Mouse (Mus musculus) liver, embryonic 14.5 days (tissue): Measurements from ENCODE around the gene Gbf1. TPM values are rescaled to one million over a fixed set of nuclear protein-coding genes. Genes with fewer than 3 reads are reported as not detected.

Experiments
- ATAC-seq: fragments of 200-750 bp; cut with Nextera tagmentation; 2 replicates; pipeline ENCODE4 v1.8.0; 2017; ENCODE audit warnings: moderate number of reproducible peaks, mild to moderate bottlenecking, moderate library complexity; ENCODE audit not compliant: insufficient read depth
- DNase-seq, 3 experiments: peaks; one replicate each; pipeline ENCODE4 v3.0.0-alpha.2; 2012 to 2013; ENCODE audit warnings: low read depth in 3 of 3, low spot score in 3 of 3
- H3K27ac ChIP-seq: fragments of 300-500 bp; sonication (generic); 2 replicates; pipeline ENCODE4 v1.5.1; 2014; ENCODE audit warnings: moderate library complexity, mild to moderate bottlenecking, control low read depth, inconsistent platforms
- H3K27me3 ChIP-seq: fragments of 300-500 bp; sonication (generic); 2 replicates; pipeline ENCODE4 v1.6.1; 2014; ENCODE audit warnings: mild to moderate bottlenecking, low read length, moderate library complexity; ENCODE audit not compliant: control insufficient read depth, insufficient read depth
- H3K36me3 ChIP-seq: fragments of 300-500 bp; sonication (generic); replicated peaks from 2 replicates; pipeline ENCODE4 v1.6.1; 2014; ENCODE audit warnings: low read depth; ENCODE audit not compliant: control insufficient read depth, insufficient read depth
- H3K4me1 ChIP-seq, 2 experiments: fragments of 200-500 bp in 1 of 2; fragments of 300-500 bp in 1 of 2; sonication (generic) in 1 of 2; replicated peaks; 2 replicates each; pipeline ENCODE4 v1.6.1; 2012 to 2014; ENCODE audit warnings: antibody characterized with exemption in 1 of 2, inconsistent platforms in 1 of 2, low read length in 1 of 2; ENCODE audit not compliant: control insufficient read depth in 2 of 2, insufficient read depth in 2 of 2
- H3K4me2 ChIP-seq: fragments of 300-500 bp; sonication (generic); 2 replicates; pipeline ENCODE4 v1.6.1; 2014; ENCODE audit warnings: low read depth, mild to moderate bottlenecking, control low read depth, moderate library complexity
- H3K4me3 ChIP-seq, 2 experiments: fragments of 200-500 bp in 1 of 2; fragments of 300-500 bp in 1 of 2; sonication (generic) in 1 of 2; 2 replicates each; pipeline ENCODE4 v1.5.1; 2012 to 2014; ENCODE audit warnings: low read depth in 2 of 2, low read length in 2 of 2, mild to moderate bottlenecking in 2 of 2, control low read depth in 1 of 2, inconsistent platforms in 1 of 2, moderate library complexity in 1 of 2; ENCODE audit not compliant: insufficient read depth in 1 of 2
- H3K9ac ChIP-seq: fragments of 300-500 bp; sonication (generic); replicated peaks from 2 replicates; pipeline ENCODE4 v1.6.1; 2014; ENCODE audit warnings: mild to moderate bottlenecking, control low read depth, moderate library complexity
- H3K9me3 ChIP-seq: fragments of 300-500 bp; sonication (generic); 2 replicates; pipeline ENCODE4 v1.6.1; 2016; ENCODE audit warnings: low read length, mixed read lengths; ENCODE audit not compliant: control insufficient read depth
- CTCF ChIP-seq: IDR thresholded peaks from 2 replicates; pipeline ENCODE4 v1.5.1; 2016; ENCODE audit warnings: antibody characterized with exemption, low read depth, control low read depth
- EP300 ChIP-seq: IDR thresholded peaks from 2 replicates; pipeline ENCODE4 v1.6.1; 2016; ENCODE audit warnings: antibody characterized with exemption, low read depth
- WGBS: fragments of 180-500 bp; shearing (Covaris S2); extraction: QIAGEN DNeasy Blood & Tissue Kit; methylation state at CpG from one replicate; pipeline ENCODE4 v1.1.7; 2014; ENCODE audit not compliant: insufficient replicate concordance; 5-methylcytosine and 5-hydroxymethylcytosine counted together
- polyA plus RNA-seq, 2 experiments: library from polyadenylated mRNA; depleted of rRNA in 1 of 2; stranded (reverse) in 1 of 2; unstranded in 1 of 2; fragments of >200 nt; fragmentation: Nextera tagmentation in 1 of 2; extraction: Ambion mirVana in 1 of 2; gene quantifications; 2 replicates each; pipeline versions ENCODE4 v1.2.1 to v1.2.3; 2012 to 2014

The Gbf1 gene
- polyA plus RNA-seq, 2 experiments = 11.2 to 14.6 TPM

DNA sequence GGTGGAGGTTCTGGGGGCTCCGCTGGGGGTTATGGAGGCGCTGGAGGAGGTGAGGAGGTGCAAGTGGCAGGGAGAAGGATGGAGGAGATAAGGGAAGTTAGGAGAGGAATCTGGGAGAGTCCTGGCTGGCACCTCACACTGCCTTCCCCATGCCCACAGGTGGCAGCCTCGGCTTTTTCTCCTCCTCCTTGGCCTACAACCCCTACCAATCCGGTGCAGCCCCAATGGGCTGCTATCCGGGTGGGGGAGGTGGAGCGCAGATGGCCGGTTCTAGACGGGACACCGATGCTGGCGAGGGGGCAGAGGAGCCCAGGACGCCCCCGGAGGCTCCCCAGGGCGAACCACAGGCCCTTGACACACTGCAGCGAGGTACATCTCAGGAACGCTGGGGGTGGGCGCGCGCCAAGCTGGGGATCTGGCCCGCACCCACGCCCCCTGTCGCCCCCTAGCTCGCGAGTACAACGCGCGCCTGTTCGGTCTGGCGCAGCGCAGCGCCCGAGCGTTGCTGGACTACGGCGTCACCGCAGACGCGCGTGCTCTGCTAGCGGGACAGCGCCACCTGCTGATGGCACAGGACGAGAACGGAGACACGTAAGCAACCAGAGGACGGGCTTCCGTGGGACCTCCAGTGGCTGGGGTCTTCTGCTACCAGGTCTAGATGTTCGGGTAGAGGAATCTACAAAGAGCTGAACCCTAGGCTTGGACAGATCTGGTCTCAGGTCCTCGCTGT, 156.6 kb downstream of the Gbf1 start:
- DNase-seq (peak; percentile 62 to 70 (median 68)), ATAC-seq (no peak)
- TF ChIP-seq EP300 (no peak), CTCF (peak; percentile 98)
- H3K36me3 ChIP-seq = no peaks in the 10 kb centered on the region
- peak overlapping the region; percentile 14 to 51; a peak in 3 of 4 replicates for H3K4me3 ChIP-seq
- peak overlapping the region; percentile 31 for H3K9ac ChIP-seq
- peaks cover 12 to 16% of the 10 kb centered on the region in 2 experiments for H3K4me1 ChIP-seq
- H3K27ac ChIP-seq = no peak overlapping the region
- peak overlapping the region; percentile 73 for H3K4me2 ChIP-seq
- WGBS = 2% methylated on average over 47 of the region's 47 CpGs
- no peaks in the 10 kb centered on the region for H3K9me3 ChIP-seq
- H3K27me3 ChIP-seq = no peaks in the 10 kb centered on the region

DNA sequence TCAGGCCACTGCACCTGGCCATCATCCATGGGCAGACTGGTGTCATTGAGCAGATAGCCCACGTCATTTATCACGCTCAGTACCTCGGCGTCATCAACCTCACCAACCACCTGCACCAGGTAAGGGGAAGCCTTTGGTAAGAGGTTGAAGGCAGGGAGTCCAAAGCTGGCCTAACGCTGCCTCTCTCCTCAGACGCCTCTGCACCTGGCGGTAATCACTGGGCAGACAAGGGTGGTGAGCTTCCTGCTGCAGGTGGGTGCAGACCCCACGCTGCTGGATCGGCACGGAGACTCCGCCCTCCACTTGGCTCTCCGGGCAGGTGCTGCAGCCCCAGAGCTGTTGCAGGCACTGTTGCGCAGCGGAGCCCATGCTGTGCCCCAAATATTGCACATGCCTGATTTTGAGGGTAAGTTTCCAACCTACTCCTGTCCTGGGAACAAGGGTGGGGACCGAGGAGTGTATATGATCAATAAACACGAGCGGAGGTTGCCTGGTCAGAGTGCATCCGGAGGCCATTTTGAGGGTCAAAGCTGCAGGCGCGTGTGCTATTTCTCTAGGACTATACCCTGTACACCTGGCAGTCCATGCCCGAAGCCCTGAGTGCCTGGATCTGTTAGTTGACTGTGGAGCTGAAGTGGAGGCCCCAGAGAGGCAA, 157.5 kb downstream of the Gbf1 start:
- WGBS = 77% methylated on average over 21 of the region's 21 CpGs
- H3K4me1 ChIP-seq = peaks cover 21 to 24% of the 10 kb centered on the region in 2 experiments

DNA sequence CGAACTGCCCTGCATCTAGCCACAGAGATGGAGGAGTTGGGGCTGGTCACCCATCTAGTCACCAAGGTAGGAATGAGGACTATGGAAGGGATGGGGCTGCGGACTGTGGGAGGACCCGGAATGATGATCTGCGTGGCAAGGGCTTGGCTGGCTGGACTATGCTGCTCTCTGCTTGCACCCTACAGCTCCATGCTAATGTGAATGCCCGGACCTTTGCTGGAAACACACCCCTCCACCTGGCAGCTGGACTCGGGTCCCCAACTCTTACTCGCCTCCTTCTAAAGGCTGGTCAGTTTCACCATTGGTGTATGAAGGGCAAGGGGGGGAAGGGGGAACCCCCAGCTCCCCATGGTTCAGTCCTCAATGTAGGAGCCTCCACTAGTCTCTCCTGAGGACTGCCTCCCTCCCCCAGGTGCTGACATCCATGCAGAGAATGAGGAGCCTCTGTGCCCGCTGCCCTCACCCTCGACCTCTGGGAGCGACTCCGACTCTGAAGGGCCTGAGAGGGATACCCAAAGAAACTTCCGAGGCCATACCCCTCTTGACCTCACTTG, 158.1 kb downstream of the Gbf1 start:
- no peak for ATAC-seq
- no peaks in the 10 kb centered on the region for H3K36me3 ChIP-seq
- WGBS = 81% methylated on average over 12 of the region's 12 CpGs
- DNase-seq = no peak
- no peak overlapping the region for H3K9ac ChIP-seq
- H3K27me3 ChIP-seq = no peaks in the 10 kb centered on the region
- TF ChIP-seq CTCF (no peak), EP300 (no peak)
- H3K4me1 ChIP-seq = peaks cover 28% of the 10 kb centered on the region in 2 experiments
- no peak overlapping the region for H3K4me3 ChIP-seq
- H3K4me2 ChIP-seq = no peak overlapping the region
- no peaks in the 10 kb centered on the region for H3K9me3 ChIP-seq
- H3K27ac ChIP-seq = no peak overlapping the region

More for the DNA sequence above, 157.5 kb downstream of the Gbf1 start:
- no peaks in the 10 kb centered on the region for H3K27me3 ChIP-seq
- H3K4me2 ChIP-seq = no peak overlapping the region
- H3K36me3 ChIP-seq = no peaks in the 10 kb centered on the region
- no peak overlapping the region for H3K27ac ChIP-seq
- ATAC-seq (no peak), DNase-seq (no peak)
- H3K9me3 ChIP-seq = no peaks in the 10 kb centered on the region
- H3K4me3 ChIP-seq = no peak overlapping the region
- TF ChIP-seq EP300 (no peak), CTCF (no peak)
- no peak overlapping the region for H3K9ac ChIP-seq

DNA sequence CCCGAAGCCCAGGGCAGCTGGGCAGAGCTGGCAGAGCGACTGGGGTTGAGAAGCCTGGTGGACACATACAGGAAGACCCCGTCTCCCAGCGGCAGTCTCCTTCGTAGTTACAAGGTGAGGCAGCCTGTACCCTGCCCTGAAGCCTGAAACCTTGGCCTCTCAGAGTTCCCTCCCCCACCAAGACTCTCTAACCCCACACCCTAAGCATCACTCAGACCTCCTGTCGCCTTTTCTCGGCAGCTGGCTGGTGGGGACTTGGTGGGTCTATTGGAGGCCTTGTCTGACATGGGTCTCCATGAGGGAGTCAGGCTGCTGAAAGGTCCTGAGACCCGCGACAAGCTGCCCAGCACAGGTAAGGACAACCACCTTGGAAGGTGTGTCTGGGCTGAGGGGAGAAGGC, 159.0 kb downstream of the Gbf1 start:
- Histone ChIP-seq H3K36me3 (no peaks in the 10 kb centered on the region), H3K27ac (no peak overlapping the region), H3K9ac (no peak overlapping the region), H3K9me3 (no peaks in the 10 kb centered on the region), H3K27me3 (peaks cover 6% of the 10 kb centered on the region), H3K4me2 (no peak overlapping the region), H3K4me1 (peaks cover 32 to 33% of the 10 kb centered on the region in 2 experiments), H3K4me3 (no peak overlapping the region)
- TF ChIP-seq EP300 (no peak), CTCF (no peak)
- no peak for ATAC-seq
- WGBS = 86% methylated on average over 9 of the region's 9 CpGs
- no peak for DNase-seq

DNA sequence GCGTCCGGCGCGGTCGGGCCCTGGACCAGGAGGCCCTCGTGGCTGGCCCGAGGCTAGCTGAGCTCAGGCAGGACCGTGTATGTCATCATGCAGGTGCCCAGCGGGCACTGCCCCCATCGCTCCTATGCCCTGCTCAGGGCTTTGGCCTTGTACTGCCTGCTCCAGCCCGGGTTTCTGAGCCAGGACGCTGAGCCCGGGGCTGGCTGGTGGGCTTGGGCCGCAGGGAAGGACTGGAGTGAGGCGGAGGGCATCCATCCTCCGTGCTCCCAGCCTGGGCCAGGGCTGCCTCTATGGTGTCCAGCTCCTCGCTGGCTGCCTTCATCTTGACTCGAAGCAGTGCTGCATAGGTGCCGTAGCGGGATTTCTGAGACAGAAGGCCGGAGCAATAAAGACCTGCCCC, 160.3 kb downstream of the Gbf1 start:
- Histone ChIP-seq H3K27me3 (peaks cover 19% of the 10 kb centered on the region), H3K36me3 (no peaks in the 10 kb centered on the region), H3K4me2 (no peak overlapping the region), H3K9ac (no peak overlapping the region), H3K27ac (peak overlapping the region; percentile 41; the same call in 1 of the 2 replicates), H3K4me3 (no peak overlapping the region), H3K9me3 (no peaks in the 10 kb centered on the region), H3K4me1 (peaks cover 40 to 42% of the 10 kb centered on the region in 2 experiments)
- ATAC-seq = no peak
- no peak for DNase-seq
- 90% methylated on average over 21 of the region's 21 CpGs for WGBS
- TF ChIP-seq CTCF = no peak
- TF ChIP-seq EP300 = no peak
